Mouse (Mus musculus): ENCODE measurements around the gene Tsc1. TPM values are rescaled to one million over a fixed set of nuclear protein-coding genes. Genes with fewer than 3 reads are reported as not detected.

Gene Tsc1
- 10 to 100 TPM; 26.7 to 29.9 TPM for polyA plus RNA-seq (2017; shearing (Covaris generic))

DNA sequence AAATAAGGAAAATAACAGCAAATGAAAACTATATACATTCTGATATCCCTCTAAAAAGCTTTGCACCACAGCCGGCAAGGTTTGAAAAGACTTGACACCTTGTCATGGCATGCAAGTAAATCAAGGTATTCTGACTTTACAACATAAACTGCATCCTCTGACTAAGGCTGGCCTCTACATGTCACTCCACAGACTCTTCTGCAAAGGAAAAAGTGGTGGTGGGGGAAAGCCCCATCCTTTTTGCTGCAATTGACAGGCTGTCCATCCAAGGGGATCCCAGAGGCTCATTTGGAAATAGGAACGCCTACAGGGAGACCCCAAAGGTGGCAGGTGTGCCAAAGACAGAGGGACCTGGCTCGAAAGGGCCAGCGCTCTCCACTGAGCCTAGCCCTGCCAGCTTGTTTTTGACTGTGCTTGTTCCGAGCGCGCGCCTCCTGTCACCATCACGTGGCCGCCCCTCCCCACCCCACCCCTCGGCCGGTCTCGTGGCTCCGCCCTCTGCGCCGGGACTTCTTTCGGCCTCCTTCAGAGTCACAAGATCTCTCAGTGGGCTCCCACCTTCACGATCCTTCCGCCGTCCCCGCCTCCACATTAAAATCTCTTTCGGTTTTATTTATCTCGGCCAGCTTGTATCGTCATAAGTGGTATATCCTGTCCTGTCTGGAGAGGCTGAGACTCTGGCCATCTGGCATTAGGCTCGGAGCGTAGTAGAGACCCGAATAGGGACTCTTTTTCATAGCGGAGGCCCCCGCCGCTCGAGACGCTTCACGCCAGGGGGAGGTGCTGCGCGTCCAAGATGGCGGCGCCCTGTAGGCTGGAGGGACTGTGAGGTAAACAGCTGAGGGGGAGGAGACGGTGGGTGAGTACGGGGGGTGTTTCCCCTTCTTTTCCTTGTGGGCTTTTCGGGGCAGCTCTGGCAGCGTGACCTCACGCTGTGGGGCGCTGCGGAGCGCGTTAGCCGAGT lies at the start of gene Tsc1:
Gene Tsc1, plus strand, starts transcription at position 768 of the 964 bp plus-strand sequence.

DNA sequence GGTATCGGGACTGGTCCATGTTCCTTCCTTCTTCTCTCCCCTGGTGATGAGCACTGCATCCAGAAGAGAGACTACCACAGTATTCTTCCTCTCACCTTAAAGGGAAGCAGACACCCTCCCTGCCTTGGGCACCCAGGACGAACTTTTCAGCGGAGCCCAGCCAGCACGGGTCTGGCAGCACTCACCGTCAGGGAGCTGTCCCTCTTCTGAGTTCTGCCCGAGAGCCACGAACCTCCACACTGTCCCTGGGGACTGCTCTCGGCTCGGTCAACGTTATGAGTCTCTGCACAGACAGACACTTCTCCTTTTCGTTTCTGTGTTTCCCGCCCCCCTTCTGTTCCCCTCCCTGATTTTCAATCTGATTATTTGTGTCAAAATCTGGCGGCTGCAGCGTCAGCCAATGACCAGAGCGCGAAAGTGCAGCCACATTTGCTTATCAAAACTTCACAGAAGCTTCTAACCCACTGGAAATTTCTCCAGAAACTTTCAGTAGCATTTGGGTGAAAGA lies 19.3 kb upstream of the Tsc1 start, which contains the start of gene Gfi1b:
Gene Gfi1b, minus strand, starts transcription at position 319 of the 508 bp plus-strand sequence.

DNA sequence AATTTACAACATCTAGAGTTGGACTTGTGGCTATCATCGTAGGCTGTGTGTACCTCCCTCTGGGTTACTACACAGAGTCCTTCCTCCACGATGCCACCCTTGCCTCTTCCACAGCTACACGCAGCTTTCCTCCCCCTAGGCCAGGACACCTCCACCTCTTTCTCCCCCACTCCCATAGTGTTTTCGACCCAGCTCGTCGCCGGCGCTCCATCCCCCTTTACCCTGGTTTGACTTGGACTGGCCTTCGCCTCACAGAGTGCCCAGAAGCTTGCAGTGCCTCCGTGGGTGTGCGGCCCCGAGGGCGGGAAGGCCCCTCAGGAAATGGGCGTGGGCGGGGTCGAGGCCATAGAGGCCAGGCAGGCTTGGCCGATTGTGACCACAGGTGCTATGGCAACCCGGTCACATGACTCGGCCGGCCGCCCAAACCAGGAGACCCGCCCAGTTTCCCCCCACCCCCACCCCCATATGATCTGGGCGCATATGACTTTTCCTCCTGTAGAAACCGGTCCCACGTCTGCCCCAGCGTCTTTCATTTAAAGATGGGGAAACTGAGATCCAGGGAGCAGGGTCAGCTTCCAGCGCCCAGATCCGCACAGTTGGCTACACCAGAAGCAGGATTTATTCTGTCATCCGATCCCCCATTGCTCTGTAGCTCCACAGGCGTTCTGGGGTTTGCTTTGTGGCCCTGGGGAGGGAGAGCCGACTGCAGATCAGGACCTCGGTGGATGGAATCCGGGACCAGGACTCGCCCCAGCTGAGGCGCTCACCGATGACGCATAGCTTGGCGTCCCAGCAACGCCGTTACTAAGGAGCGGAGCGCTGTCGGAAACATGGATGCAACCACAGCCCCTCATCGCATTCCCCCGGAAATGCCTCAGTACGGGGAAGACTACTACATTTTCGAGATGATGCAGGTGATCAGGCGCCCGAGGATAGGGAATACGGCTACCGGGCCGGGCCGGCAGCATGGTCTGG lies 58.6 kb downstream of the Tsc1 start, which contains the start of the genes Spaca9 and Ak8:
Gene Spaca9, minus strand, starts transcription at position 367 of the 975 bp plus-strand sequence.
Gene Ak8, plus strand, starts transcription at position 804 of the 975 bp plus-strand sequence.

Other genes starting within 250 kb of the Tsc1 start
- gene Ppp1r26, start 194.4 kb upstream of the Tsc1 start, polyA plus RNA-seq (2017; shearing (Covaris generic)): under 1 TPM in 1 of 2 experiments, not detected in 1; 0.22 TPM
- gene 1700007K13Rik, start 174.9 kb upstream of the Tsc1 start, polyA plus RNA-seq (2017; shearing (Covaris generic)): under 1 TPM in 1 of 2 experiments, not detected in 1; 0.59 TPM
- gene Mrps2, start 173.2 kb upstream of the Tsc1 start, polyA plus RNA-seq (2017; shearing (Covaris generic)): 10 to 100 TPM; 20.3 to 32.4 TPM
- gene Gbgt1, start 144.3 kb upstream of the Tsc1 start, polyA plus RNA-seq (2017; shearing (Covaris generic)): 1 to 10 TPM in 1 of 2 experiments, not detected in 1; 1.6 TPM
- 1 to 10 TPM; 1.4 TPM for gene Gm10134, start 135.1 kb upstream of the Tsc1 start, polyA plus RNA-seq (2017; shearing (Covaris generic))
- gene Ralgds, start 128.1 kb upstream of the Tsc1 start, polyA plus RNA-seq (2017; shearing (Covaris generic)): 10 to 100 TPM; 29.8 to 45.1 TPM
- gene Cel, start 77.8 kb upstream of the Tsc1 start, polyA plus RNA-seq (2017; shearing (Covaris generic)): under 1 TPM in 1 of 2 experiments, not detected in 1; 0.62 TPM
- gene Gtf3c5, start 57.5 kb upstream of the Tsc1 start, polyA plus RNA-seq (2017; shearing (Covaris generic)): 10 to 100 TPM; 20.2 to 22.7 TPM
- gene Gfi1b, start 19.2 kb upstream of the Tsc1 start, polyA plus RNA-seq (2017; shearing (Covaris generic)): 1 to 10 TPM in 1 of 2 experiments, under 1 TPM in 1; 0.16 to 1.1 TPM
- gene Spaca9, start 58.5 kb downstream of the Tsc1 start, polyA plus RNA-seq (2017; shearing (Covaris generic)): 1 to 10 TPM in 1 of 2 experiments, under 1 TPM in 1; 0.29 to 1.2 TPM
- gene Ak8, start 58.9 kb downstream of the Tsc1 start, polyA plus RNA-seq (2017; shearing (Covaris generic)): 1 to 10 TPM in 1 of 2 experiments, not detected in 1; 1.6 TPM
- 10 to 100 TPM; 11.9 to 13.8 TPM for gene Gtf3c4, start 199.1 kb downstream of the Tsc1 start, polyA plus RNA-seq (2017; shearing (Covaris generic))
- 10 to 100 TPM; 26.1 to 29.3 TPM for gene Ddx31, start 199.2 kb downstream of the Tsc1 start, polyA plus RNA-seq (2017; shearing (Covaris generic))